Mouse (Mus musculus): ENCODE data around the gene Cyb5d1.

DNA sequence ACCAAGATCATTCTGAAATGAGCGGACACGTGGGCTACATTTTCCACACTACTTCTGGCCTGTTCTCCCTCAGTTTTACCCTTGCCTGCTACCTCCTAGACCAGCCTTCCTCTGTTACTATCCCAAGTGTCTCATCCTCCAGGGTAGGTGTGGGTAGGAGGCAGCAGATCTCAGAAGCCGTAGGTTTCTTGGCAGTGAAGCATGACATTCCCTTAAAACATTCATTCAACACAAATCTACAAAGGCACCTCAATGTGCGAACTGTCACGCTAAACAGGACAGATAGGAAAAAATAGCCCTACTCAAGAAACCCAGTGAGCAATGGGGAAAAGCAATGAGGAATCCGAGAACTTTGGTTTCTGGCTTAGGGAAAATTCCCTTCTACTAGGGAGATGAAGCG lies 17.1 kb upstream of the Cyb5d1 start:
- TF ChIP-seq CTCF (conservative IDR thresholded peaks at IDR 0.05; ENCODE audit: insufficient read depth, insufficient read length, low read depth, low read length), result no peak
- TF ChIP-seq POLR2A (IDR thresholded peaks at IDR 0.05; ENCODE audit: low read depth, low read length), result no peak
